Mouse (Mus musculus): ENCODE results near the gene Gm8356.
"Not testable (repeated sequence)": the region's sequence is repeated elsewhere in the genome, so short reads cannot be mapped to it uniquely, and the experiment has no call there.

Gene Gm8356

DNA sequence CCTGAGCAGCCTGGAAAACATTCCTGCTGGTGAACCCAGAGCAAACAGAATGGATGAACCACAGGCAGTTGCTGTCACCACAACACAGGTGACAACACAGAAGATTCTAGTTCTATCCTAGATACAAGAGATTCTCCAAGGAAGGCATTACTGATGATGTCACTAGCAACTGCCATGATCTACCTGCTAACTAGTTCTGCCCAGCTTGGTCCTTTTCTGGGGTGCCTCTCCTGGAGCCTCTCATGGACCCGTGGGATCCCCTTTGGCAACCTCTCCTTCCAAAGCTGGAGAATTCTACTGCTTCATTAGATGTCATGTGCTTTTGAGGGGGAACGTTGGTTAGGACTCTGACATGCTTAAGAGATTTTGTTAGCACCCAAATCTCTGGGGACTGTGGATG lies at the start of gene Gm8356:
Gene Gm8356, minus strand, starts transcription at position 101 of the 400 bp plus-strand sequence.
- not testable (repeated sequence) for DNase-seq (ENCODE audit: low spot score)

DNA sequence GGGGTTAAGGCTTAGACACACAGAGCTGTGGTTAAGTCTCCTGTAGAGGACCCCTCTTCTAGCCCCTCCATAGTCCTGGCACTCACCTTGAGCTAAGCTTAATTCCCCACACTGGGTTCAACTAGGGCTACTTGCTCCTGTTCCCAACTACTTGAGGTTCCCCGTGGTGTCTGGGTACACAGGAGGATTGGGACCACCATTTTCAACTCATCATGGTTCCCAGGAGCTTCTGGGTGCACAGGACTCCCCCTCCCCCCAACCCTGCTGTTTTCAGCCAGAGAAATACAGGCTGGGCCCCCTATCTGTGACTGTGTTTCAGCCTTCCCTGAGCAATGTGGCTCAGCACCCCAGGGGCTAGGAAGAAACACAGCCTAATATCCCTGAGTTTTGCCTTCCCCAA lies 50.8 kb downstream of the Gm8356 start:
- DNase-seq (ENCODE audit: low spot score) = peak; percentile 44

DNA sequence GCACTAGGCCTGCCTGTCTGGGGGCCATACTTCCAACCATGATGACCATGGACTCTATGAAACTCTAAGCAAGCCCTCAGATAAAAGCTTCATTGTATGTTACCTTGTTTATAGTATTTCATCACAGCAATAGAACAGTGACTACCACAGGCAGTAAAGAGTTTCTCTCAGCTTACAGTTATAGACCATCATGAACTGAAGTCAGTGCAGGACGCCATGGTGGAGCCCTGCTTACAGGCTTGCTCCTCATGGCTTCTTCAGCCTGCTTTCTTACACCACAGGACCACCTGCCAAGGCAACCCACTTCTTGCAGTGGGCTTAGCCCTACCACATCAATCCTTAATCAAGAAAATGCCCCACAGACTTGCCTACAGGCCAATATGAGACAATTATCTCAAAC lies 51.5 kb downstream of the Gm8356 start:
- DNase-seq (ENCODE audit: low spot score) = not testable (repeated sequence)

DNA sequence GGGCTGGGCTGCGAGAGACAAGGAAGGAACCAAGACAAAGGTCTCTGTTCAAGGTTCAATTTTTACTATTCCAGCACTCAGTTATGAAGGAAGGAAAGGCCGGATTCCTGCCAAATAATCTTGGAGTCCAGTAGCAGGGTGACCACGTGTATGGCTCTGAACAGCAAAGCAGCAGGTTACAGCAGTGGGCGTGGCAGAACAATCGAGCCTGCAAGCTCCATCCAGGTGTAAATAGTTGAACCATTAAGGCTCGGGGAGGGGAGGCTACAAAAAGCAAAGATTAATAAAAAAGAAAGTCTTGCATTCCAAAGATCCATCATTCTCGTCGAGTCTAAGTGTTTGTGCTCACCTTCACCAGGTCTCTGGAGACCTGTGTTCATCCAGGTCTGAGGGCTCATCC lies 55.0 kb downstream of the Gm8356 start:
- DNase-seq (ENCODE audit: low spot score) = peak; percentile 54

All from testis, postnatal 10 days (tissue).